Mouse (Mus musculus) gonadal fat pad, adult 2 months (tissue): ENCODE measurements around the gene Tmem11. TPM values are rescaled to one million over a fixed set of nuclear protein-coding genes. Genes with fewer than 3 reads are reported as not detected.
"Not testable (repeated sequence)": the region's sequence is repeated elsewhere in the genome, so short reads cannot be mapped to it uniquely, and the experiment has no call there.

Source experiments
- DNase-seq: peaks from one replicate; pipeline ENCODE4 v3.0.0-alpha.2; 2012; ENCODE audit warnings: low read depth
- polyA plus RNA-seq: library from polyadenylated mRNA; depleted of rRNA; stranded (reverse); fragments of >200 nt; gene quantifications from 2 replicates; pipeline ENCODE4 v1.2.3, GENCODE M21; 2012; rRNA removed

Tmem11 gene
- polyA plus RNA-seq: 69.1 TPM in 2 replicates

DNA sequence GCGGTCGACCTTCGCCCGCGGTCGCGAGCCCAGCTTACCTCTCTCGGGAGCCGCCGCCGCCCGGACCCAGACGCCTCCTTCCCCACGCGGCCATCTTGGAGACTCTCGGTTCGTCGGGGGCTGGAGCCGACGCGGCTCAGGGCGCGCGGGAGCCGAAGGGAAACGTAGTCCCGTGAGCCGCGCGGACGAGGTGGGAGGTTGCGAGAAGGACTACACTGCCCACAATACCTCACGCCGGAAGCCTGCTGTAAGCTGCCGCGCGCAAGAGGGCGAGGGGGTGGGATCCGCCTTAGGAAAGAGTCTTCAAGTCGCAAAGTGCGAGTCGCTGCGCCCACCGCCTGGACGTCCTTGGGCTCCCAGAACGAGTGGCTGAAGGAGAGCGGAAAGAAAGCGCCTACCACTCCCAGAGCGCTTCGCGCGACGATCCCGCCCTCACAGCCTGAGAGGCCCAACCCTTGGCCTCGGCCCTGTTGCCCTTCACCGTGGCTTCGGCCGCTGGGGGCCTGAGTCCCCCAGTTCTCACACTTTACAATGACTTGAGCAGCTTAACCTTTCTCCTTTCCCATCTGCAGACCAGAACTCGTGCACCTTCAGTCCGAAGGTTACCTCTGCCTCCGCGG is at the start of gene Tmem11:
Gene Tmem11, minus strand, starts transcription at position 598 of the 620 bp plus-strand sequence.
- DNase-seq: no peak

DNA sequence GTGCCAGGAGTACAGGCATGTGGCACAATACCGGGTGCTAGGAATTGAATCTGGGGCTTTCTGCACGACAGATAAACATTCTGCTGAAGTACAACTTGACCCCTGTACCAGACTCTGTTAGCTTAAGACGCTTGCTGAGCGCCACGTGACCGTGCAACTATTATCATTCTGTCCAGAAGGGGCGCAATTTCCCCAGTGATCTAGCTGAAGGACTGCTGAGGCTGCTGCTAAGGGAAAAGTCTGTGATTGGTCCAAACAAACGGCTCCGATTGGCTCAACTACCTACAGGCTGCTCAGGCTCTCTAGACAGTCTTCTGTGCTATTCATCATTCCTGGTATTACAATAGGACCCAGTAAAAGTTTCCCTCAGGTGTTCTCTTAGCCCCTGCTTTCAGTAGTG is 48.2 kb upstream of the Tmem11 start:
- no peak for DNase-seq

DNA sequence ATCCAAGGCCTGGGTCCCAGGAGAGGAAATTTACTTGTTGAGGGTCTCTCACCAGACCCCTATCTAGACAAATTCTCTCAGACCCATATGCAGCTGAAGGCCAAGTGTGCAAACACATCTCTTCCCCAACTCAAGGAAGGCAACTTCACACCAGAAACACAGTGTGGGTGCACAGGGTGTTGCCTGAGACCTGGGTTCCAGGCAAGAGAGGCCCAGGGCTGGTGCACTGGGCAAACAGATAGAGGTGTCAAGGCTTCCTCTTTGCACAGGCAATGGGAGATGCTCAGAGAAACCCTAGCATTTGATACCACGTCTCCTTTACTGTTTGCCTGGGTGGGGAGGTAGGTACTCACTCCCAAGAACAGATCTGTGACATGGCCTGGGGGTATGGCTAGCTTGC is 45.9 kb upstream of the Tmem11 start:
- DNase-seq: no peak

DNA sequence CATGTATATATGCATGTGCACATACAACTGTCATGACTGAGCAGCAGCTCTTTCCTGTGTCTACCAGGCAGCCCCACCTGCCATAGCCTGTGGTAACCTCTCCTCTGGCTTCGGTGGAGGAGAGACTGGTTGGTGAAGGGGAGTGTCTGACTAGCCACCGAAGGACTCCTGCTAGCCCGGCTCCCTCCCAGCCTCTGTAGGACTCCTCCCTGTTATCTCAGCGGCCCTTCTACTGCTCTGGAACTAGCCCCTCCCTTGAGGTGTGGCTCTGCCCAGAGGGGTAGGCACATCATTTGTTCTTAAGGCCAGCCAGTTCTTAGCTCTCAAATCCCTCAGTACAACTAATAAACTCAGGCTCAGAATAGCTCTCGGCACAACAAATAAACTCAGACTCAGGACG is 45.4 kb upstream of the Tmem11 start:
- no peak for DNase-seq

DNA sequence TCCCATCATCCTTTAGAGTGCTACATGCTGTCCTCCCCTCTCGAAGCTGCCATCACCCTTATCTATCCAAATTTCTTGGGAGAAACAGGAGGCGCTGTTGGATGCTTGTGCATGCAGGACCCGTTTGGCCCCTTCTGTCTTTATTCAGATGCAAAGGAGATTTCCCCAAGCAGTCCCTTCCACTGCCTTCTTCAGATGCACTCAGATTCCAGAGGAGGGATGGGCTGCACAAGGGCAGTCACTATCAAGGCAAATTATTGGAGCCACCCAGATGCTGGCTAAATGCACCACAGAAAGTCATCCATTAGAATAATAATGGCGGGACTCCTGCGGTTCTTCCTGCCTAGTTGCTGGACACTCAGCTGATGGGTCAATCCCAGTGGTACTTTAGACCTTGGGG is 43.9 kb upstream of the Tmem11 start:
- no peak for DNase-seq

DNA sequence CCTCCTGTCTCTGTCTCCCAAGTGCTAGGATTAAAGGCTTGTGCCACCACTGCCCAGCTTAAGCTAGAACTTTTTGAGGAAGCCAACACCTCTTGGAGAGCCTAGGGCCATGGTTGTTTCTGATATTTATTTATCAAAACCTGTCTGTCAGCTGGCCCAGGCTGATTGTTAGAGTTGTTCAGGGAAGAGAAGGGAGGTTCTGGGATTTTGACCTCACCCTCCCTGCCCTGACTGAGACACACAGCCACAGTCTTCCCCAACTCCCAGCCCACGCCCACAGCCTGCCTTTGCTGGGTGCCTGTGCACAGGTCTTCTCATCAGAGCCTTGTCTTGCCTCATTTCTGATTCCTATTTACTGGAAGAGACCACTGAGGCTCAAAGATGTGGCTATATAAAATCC is 43.1 kb upstream of the Tmem11 start:
- DNase-seq: no peak

DNA sequence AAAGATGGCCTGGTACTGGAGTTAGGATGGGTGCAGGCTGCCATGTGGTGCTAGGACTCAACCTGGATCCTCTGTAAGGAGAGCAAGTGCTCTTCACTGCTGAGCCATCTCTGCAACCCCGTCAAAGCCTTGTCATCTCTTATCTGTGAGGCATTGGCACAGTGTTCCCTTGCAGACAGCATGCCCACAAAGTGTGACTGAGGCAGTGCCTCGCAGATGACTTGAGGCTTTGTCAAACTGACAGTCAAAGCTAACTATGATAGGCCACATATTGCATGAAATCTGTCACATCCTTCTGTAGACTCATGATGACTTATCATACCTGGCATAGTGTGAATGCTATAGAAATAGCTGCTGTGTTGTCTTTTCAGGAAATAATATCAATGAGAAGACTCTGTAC is 40.9 kb upstream of the Tmem11 start:
- DNase-seq: no peak

DNA sequence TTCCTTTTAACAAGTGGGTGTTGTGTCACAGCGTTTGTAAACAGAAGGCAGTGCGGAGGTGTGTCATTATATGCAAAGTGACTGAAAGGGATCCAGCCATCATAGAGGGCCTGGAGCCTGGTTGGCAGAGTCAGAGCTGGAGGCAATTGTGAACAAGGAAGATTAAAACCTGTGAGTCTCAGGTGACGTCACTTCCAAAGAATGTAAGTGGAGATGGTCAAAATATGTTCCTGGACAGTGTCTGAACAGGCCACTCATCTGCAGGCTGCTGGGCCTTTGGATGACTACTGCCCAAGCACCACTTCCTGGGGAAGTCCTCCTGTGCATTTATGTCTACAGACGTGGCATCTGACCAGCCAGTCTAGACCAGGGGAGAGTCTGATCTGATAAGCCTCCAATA is 36.1 kb upstream of the Tmem11 start:
- DNase-seq: no peak

DNA sequence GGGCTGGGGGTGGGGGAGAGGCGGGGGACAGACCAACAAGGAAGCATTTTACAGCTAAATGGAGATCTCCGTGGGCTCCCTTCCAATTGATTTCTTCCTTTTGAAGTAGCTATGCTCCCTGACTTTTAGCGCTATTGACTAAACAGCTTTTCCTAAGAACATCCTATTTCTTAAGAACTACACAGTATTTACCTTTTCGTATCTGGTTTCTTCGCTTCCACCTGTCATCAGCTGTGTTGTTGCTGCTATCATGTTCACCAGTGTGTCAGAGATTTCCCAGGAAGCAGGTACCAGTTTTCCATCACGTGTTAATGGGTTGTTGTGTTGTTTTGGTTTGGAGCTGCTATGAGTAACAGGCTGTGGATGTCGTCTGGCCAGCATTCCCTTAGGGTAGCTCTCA is 35.4 kb upstream of the Tmem11 start, which contains the start of gene Natd1:
Gene Natd1, minus strand, starts transcription at position 260 of the 400 bp plus-strand sequence.
- DNase-seq: no peak

DNA sequence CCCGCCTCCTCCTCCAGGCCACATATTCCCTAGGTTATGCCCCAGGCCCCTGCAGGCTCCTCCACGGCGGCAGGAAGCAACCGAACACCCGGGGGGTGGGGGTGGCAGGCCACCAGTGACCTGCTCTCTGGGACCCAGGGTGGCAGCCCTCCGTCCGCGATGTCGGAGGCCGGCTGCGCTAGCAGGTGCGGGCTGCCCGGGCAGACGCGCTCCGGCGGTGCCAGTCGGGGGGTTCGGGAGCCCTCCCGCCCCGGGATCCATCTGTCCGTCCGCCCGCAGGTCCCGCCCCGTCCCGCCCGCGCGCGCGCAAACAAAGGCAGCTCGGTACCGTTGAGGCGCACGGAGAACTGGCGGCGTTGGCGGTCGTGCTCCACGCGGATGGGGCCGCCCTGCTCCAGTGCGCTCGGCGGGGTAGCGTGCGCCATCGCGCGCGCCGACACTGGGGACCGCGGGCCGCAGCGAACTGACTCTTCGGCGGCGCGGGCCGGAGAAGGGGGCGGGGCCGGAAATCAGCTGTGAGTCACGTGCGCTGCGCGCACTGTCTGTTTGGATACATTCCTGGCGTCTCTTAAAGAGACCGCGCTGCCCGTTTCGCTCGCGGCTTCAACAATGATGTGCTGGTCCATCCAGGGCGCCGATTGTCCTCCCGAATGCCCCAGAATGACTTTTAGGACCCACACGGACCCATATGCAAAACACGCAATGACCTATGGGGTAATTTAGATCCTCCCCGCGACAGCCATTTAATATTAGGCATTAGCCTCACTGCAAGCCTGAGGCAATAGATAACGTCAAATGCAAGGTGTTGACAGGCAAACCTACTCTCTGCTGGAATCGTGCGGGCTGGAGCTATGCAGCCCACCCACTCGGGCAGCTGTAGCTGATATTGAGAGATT is 34.5 kb upstream of the Tmem11 start:
- no peak for DNase-seq

DNA sequence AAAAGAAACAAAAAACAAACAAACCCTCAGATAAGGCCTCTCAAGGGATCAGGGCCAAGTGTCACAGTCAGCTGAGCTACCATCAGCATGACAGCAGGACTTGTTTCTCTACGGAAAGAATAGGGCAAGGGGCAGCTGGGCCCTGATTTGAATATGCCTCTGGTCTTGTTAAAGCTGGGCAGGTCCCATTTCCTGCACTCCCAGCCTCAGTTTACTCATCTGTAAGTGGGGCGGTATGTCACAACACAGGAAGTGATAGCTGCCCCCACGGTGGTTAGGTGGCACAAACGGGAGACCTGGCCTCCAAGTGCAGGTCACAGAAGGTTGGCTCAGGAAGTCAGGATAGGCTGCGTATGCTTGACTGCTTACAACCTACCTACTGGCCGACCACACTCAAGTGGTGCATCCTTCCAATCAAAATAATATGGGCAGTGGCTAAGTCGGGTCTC is 33.5 kb upstream of the Tmem11 start:
- DNase-seq: no peak

DNA sequence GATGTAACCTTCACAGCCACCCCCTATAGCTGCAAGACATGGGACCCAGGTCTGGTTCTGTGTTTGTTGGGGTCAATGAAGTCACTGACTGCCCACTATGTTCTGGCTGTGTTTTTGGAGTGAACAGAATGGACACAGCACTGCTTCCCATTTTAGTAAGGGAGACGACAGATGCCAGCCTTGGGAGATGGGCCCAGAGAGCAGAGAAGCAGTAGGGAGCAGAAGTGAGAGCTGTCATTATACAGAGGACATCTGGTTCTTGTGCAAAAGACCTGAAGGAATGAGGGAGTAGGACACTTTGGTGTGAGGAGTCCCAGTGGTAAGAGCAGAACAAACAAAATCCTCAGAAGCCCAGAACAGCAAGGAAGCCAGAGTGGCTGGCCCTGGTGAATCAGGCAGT is 30.6 kb upstream of the Tmem11 start:
- DNase-seq: no peak

DNA sequence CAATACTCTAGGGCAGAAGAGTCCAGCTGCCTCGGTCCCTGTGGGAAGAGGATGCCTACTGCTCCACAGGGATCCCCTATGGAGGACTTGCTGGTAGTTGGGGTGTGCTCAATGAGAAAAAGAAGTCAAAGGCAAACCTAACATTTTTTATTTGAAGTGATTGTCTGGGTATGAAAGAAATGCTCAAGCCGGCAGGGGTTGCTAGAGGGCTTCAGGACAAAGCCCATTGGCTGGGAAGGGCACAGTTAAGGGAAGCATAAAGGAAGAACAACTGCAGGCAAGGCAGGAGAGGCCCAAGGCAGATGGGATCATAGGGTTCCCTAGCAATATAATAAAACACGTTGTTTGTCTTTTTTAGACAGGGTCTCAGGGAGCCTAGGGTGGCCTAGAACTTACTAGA is 29.0 kb upstream of the Tmem11 start:
- no peak for DNase-seq

DNA sequence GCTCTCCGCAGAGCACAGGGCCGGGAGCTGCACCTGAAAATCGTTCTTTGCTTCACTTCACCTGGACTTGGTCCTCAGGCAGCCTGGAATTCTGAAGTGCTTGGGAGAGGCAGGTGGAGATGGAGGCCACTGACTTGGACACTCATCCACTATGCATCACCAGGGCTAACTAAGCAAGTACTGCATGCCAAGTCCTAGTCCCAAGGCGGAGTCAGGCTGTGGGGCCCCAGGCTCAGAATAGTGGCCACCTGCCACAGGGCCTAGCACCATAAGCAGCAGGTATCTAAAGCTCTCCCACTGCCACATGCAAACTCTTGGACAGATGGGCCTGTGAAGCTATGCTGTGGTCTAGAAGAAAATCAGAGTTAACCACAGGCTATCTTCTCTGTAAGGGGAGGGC is 27.4 kb upstream of the Tmem11 start:
- no peak for DNase-seq

DNA sequence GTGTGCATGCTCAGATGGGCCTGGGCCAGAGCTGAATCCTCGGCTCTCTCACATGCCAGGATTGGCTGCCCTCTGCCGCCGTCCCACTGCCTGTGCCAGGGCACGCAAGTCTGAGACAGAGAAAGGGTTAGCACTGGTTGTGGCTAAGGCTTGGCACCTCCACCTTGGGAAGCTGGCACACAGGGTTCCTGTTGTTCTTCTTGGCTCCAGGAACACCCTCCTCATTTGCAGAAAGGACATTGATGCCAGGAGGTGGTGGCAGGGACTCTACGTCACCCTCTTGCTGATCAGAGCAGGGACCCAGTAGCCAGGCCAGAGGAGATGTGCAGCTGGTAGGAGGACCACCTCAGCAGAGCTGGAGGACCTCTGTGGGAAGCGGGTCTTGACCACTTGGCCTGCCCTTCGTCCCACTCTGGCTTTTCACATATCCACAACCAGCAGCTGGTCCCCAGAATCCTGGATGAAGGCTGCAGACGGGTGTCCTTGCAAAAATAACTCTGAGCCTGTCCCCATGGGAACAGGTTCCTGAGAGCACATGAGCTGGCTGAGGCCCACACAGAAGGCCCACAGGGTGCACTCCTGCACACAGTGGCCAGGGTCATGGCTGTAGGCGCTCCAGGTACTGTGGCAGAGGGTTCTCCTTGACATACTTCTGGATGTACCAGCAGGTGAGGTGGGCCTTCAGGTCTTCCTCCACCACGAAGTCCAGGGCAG is 26.5 kb upstream of the Tmem11 start:
- DNase-seq: no peak

DNA sequence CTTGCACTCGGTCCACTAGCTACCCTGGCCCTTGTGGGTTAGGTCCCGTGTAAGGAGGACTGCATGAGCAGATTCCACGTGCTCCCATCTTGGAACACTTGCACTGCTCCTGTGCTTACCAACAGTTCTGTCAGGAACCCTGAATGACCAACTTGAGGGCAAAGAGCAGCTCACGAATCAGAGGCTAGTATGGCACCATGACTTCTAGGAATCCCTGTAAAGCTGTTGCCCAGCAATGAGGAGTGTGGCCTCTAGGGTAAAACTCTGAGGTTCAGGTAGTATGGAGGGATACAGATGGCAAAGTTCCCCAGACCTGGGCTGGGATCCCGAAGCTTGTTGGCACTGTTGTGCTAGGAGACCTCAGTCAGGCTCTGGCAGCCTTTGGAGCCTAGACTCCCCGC is 24.6 kb upstream of the Tmem11 start:
- DNase-seq: no peak

DNA sequence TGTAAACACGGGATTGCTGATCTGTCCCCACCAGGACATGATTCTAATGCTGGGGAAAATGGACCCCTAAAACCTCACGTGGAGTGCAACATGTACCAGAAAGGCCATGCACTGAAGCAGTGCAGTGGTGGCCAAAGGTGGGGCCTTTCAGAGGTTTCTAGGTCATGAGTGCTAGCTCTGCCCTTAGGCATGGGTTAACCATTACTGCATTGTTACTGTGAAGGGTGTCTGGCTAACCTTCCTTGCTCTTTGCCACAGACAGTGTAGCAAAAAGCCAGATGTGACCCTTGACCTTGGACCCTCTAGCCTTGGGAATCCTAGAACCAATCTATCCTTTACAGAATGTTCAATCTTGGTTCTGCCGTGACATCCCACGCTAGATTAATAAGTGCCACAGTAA is 23.4 kb upstream of the Tmem11 start:
- DNase-seq: no peak

DNA sequence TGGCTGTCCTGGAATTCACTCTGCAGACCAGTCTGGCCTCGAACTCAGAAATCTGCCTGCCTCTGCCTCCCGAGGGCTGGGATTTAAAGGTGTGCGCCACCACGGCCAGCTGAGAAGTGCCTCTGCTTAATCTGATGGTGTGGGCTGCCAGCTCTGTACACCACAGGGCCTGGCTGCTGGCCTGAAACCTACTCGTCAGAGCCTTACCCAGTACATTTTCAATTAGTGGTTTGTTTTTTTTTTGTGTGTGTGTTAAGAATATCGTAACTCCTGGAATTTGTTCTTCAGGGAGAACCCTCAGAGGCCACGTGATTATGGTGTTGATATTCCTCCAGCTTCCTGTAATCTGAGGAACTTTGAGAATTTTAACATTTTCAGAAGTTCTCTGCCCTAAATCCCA is 22.9 kb upstream of the Tmem11 start:
- no peak for DNase-seq

DNA sequence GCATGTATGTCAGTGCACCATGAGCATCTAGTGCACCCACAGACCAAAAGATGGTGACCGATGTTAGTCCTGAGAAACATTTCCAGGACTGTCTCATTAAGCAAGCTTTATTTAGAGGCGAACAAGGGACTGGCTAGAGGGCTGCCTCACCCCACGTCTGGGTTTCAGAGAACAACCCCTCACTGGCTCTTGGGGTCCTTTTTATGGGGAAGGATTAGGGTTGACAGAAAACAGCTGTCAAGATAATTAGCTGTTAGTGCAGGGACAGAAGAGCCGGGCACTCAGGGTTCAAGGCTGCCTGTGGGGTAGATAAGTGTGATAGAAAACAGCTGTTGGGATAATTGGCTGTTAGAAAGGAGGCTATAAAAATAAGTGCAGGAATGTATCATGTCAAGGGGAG is 16.8 kb upstream of the Tmem11 start:
- no peak for DNase-seq

DNA sequence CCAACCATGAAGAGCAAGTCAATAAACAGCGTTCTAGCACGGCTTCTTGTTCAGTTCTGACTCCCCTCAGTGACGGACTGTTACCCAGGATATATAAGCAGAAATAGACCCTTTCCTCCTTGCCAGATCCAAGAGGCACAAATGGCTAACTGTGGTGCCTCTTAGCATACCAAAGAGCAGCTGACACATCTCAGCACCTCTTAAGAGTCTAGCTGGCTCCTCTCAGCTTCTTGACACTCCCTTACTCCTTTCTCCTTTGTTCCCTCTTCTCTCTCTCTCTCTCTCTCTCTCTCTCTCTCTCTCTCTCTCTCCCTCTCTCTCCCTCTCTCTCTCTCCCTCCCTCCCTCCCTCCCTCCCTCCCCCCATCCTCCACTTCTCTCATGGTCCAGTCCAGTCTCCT is 11.7 kb upstream of the Tmem11 start:
- no peak for DNase-seq

DNA sequence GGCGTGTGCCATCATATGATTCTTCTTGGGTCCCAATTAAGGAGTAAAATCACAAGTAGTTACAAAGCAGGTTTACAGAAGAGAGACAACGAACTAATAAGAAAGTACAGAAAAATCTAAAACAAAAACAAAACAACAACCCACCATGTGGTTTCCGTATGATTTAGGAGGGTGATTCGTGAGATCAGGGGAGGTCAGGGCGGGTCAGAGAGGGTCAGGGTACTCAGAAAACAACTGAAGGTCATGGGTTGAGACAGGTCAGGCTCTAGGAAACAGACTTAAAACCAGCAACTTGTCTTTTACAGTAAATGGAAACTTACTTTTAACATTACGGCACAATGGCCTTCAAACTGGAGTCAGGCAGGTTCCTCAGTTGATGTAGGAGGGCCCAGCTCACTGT is 11.2 kb upstream of the Tmem11 start:
- no peak for DNase-seq

DNA sequence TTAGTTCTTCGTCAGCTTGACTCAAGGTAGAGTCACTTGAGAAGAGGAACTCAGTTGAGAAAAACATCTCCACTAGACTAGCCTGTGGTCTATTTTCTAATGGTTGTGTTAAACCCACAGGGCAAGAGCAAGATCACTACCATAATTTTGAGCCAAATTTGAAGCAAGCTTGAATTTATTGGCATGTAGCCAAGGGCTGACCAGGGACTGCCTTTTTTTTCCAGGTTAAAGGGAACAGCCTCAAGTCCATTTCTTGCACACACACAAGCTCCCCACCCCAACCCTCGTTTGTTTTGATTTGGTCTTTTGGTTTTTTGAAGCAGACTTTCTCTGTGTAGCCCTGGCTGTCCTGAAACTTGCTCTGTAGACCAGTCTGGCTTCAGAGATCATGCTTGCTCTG is 10.8 kb upstream of the Tmem11 start:
- DNase-seq: no peak

DNA sequence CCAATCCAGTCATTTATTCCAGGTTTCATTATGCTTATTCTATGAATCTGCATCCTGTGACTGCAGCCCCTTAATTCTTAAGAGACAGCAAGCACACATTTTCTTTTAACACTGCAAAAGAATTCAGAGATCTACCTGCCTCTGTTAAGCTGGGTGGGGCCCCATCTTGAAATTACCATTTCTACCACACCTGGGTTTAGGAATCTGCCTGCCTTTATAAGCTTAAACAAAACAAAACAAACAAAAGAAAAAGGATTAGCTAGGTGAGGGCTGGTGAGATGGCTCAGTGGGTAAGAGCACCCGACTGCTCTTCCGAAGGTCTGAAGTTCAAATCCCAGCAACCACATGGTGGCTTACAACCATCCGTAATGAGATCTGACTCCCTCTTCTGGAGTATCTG is 7.9 kb upstream of the Tmem11 start:
- DNase-seq: not testable (repeated sequence)
